Mouse (Mus musculus) midbrain, embryonic 13.5 days (tissue): ENCODE results near the gene Mia2. TPM values are rescaled to one million over a fixed set of nuclear protein-coding genes. Genes with fewer than 3 reads are reported as not detected.

Experiments
- ATAC-seq: fragments of 200-750 bp; cut with Nextera tagmentation; 2 replicates; pipeline ENCODE4 v1.8.0; 2017; ENCODE audit warnings: mild to moderate bottlenecking, moderate TSS enrichment, moderate library complexity
- H3K27ac ChIP-seq: fragments of 300-500 bp; sonication (generic); 2 replicates; pipeline ENCODE4 v1.5.1; 2015; ENCODE audit warnings: inconsistent platforms, mild to moderate bottlenecking, moderate library complexity
- H3K27me3 ChIP-seq: fragments of 300-500 bp; sonication (generic); 2 replicates; pipeline ENCODE4 v1.6.1; 2015; ENCODE audit warnings: mild to moderate bottlenecking, inconsistent platforms
- H3K36me3 ChIP-seq: fragments of 300-500 bp; sonication (generic); 2 replicates; pipeline ENCODE4 v1.6.1; 2015; ENCODE audit warnings: mild to moderate bottlenecking, inconsistent platforms
- H3K4me1 ChIP-seq: fragments of 300-500 bp; sonication (generic); replicated peaks from 2 replicates; pipeline ENCODE4 v1.6.1; 2015; ENCODE audit warnings: inconsistent platforms
- H3K4me2 ChIP-seq: fragments of 300-500 bp; sonication (generic); replicated peaks from 2 replicates; pipeline ENCODE4 v1.6.1; 2015; ENCODE audit warnings: moderate library complexity, mild to moderate bottlenecking, inconsistent platforms
- H3K4me3 ChIP-seq: fragments of 300-500 bp; sonication (generic); replicated peaks from 2 replicates; pipeline ENCODE4 v1.5.1; 2015; ENCODE audit warnings: mild to moderate bottlenecking, inconsistent platforms
- H3K9ac ChIP-seq: fragments of 300-500 bp; sonication (generic); replicated peaks from 2 replicates; pipeline ENCODE4 v1.6.1; 2015; ENCODE audit warnings: mild to moderate bottlenecking, inconsistent platforms
- H3K9me3 ChIP-seq: fragments of 300-500 bp; sonication (generic); 2 replicates; pipeline ENCODE4 v1.6.1; 2016; ENCODE audit warnings: mild to moderate bottlenecking, inconsistent platforms
- WGBS: fragments of 180-500 bp; shearing (Covaris S2); methylation state at CpG from one replicate; pipeline ENCODE4 v1.1.7; 2015; 5-methylcytosine and 5-hydroxymethylcytosine counted together
- polyA plus RNA-seq: library from polyadenylated mRNA; unstranded; fragments of >200 nt; fragmentation: Nextera tagmentation; extraction: Ambion mirVana; gene quantifications from 2 replicates; pipeline ENCODE4 v1.2.1, GENCODE M21; 2015

Gene Mia2
- polyA plus RNA-seq, 1 experiment from 2014 or later = 40.0 TPM

GRCm38 (mm10) chr12:59133437-59133999 is 37.9 kb downstream of the Mia2 start:
- no peak overlapping the region for H3K27ac ChIP-seq
- no peaks in the 10 kb centered on the region for H3K9me3 ChIP-seq
- no peaks in the 10 kb centered on the region for H3K27me3 ChIP-seq
- H3K36me3 ChIP-seq = peaks cover 12% of the 10 kb centered on the region; the same call in 1 of the 2 replicates
- H3K9ac ChIP-seq = no peak overlapping the region
- peaks cover 32% of the 10 kb centered on the region for H3K4me1 ChIP-seq
- ATAC-seq = no peak
- no peak overlapping the region for H3K4me3 ChIP-seq
- no peak overlapping the region for H3K4me2 ChIP-seq
- WGBS = 96% methylated on average over 10 of the region's 10 CpGs

- Histone ChIP-seq H3K36me3 (peaks cover 26% of the 10 kb centered on the region), H3K9me3 (no peaks in the 10 kb centered on the region), H3K4me1 (peaks cover 23% of the 10 kb centered on the region), H3K9ac (no peak overlapping the region), H3K27me3 (no peaks in the 10 kb centered on the region), H3K27ac (no peak overlapping the region), H3K4me2 (no peak overlapping the region), H3K4me3 (no peak overlapping the region)
- ATAC-seq = no peak
- 93% methylated on average over 4 of the region's 4 CpGs for WGBS
These were observed 39.5 kb downstream of the Mia2 start for GRCm38 (mm10) chr12:59135096-59135495.

- ATAC-seq = no peak
These were observed 40.1 kb downstream of the Mia2 start for GRCm38 (mm10) chr12:59135533-59136300.

GRCm38 (mm10) chr12:59137031-59137430 is 41.4 kb downstream of the Mia2 start:
- Histone ChIP-seq H3K9me3 (no peaks in the 10 kb centered on the region), H3K9ac (no peak overlapping the region), H3K4me3 (no peak overlapping the region), H3K4me2 (no peak overlapping the region), H3K4me1 (peaks cover 16% of the 10 kb centered on the region), H3K27me3 (no peaks in the 10 kb centered on the region), H3K27ac (no peak overlapping the region), H3K36me3 (peaks cover 42% of the 10 kb centered on the region)
- WGBS = 74% methylated on average over 6 of the region's 6 CpGs
- ATAC-seq = no peak

More at GRCm38 (mm10) chr12:59135533-59136300, 40.1 kb downstream of the Mia2 start:
- H3K27me3 ChIP-seq = no peaks in the 10 kb centered on the region
- H3K4me1 ChIP-seq = peaks cover 17% of the 10 kb centered on the region
- no peak overlapping the region for H3K4me2 ChIP-seq
- H3K4me3 ChIP-seq = no peak overlapping the region
- no peaks in the 10 kb centered on the region for H3K9me3 ChIP-seq
- H3K27ac ChIP-seq = no peak overlapping the region
- 94% methylated on average over 13 of the region's 13 CpGs for WGBS
- no peak overlapping the region for H3K9ac ChIP-seq
- peaks cover 30% of the 10 kb centered on the region for H3K36me3 ChIP-seq

- Histone ChIP-seq H3K27ac (no peak overlapping the region), H3K9ac (no peak overlapping the region), H3K4me1 (no peaks in the 10 kb centered on the region), H3K27me3 (no peaks in the 10 kb centered on the region), H3K4me3 (no peak overlapping the region), H3K4me2 (no peak overlapping the region), H3K36me3 (peaks cover 50% of the 10 kb centered on the region), H3K9me3 (no peaks in the 10 kb centered on the region)
- no peak for ATAC-seq
- WGBS = 93% methylated on average over 2 of the region's 2 CpGs
These were observed 43.8 kb downstream of the Mia2 start for GRCm38 (mm10) chr12:59139372-59139771.

GRCm38 (mm10) chr12:59145130-59145529 is 49.5 kb downstream of the Mia2 start:
- no peak for ATAC-seq
- Histone ChIP-seq H3K27ac (no peak overlapping the region), H3K9ac (no peak overlapping the region), H3K36me3 (peaks cover 64% of the 10 kb centered on the region), H3K4me2 (no peak overlapping the region), H3K4me3 (no peak overlapping the region), H3K27me3 (no peaks in the 10 kb centered on the region), H3K9me3 (no peaks in the 10 kb centered on the region), H3K4me1 (no peaks in the 10 kb centered on the region)

- H3K4me2 ChIP-seq = no peak overlapping the region
- no peaks in the 10 kb centered on the region for H3K9me3 ChIP-seq
- no peaks in the 10 kb centered on the region for H3K4me1 ChIP-seq
- no peaks in the 10 kb centered on the region for H3K27me3 ChIP-seq
- no peak overlapping the region for H3K9ac ChIP-seq
- WGBS = 94% methylated on average over 4 of the region's 4 CpGs
- H3K4me3 ChIP-seq = no peak overlapping the region
- H3K36me3 ChIP-seq = peaks cover 73% of the 10 kb centered on the region
- no peak for ATAC-seq
- no peak overlapping the region for H3K27ac ChIP-seq
These were observed 54.1 kb downstream of the Mia2 start for GRCm38 (mm10) chr12:59149691-59150090.

GRCm38 (mm10) chr12:59161091-59161490 is 65.5 kb downstream of the Mia2 start:
- ATAC-seq = no peak
- Histone ChIP-seq H3K27me3 (no peaks in the 10 kb centered on the region), H3K4me2 (no peak overlapping the region), H3K4me3 (no peak overlapping the region), H3K9me3 (no peaks in the 10 kb centered on the region), H3K9ac (no peak overlapping the region), H3K36me3 (peaks cover 69% of the 10 kb centered on the region), H3K27ac (no peak overlapping the region), H3K4me1 (no peaks in the 10 kb centered on the region)
- WGBS = 56% methylated on average over 2 of the region's 2 CpGs

GRCm38 (mm10) chr12:59162797-59163196 is 67.2 kb downstream of the Mia2 start:
- H3K9ac ChIP-seq = no peak overlapping the region
- 92% methylated on average over 2 of the region's 2 CpGs for whole genome bisulfite sequencing
- no peak overlapping the region for H3K4me2 ChIP-seq
- ATAC-seq = no peak
- H3K4me1 ChIP-seq = no peaks in the 10 kb centered on the region
- H3K9me3 ChIP-seq = no peaks in the 10 kb centered on the region
- no peak overlapping the region for H3K4me3 ChIP-seq
- peaks cover 60% of the 10 kb centered on the region for H3K36me3 ChIP-seq
- no peaks in the 10 kb centered on the region for H3K27me3 ChIP-seq
- H3K27ac ChIP-seq = no peak overlapping the region

GRCm38 (mm10) chr12:59164522-59164921 is 68.9 kb downstream of the Mia2 start:
- Histone ChIP-seq H3K4me1 (no peaks in the 10 kb centered on the region), H3K4me2 (no peak overlapping the region), H3K9ac (no peak overlapping the region), H3K36me3 (peaks cover 54% of the 10 kb centered on the region), H3K27me3 (no peaks in the 10 kb centered on the region), H3K4me3 (no peak overlapping the region), H3K9me3 (no peaks in the 10 kb centered on the region), H3K27ac (no peak overlapping the region)
- 92% methylated on average over 6 of the region's 6 CpGs for WGBS
- no peak for ATAC-seq

- Histone ChIP-seq H3K9ac (no peak overlapping the region), H3K9me3 (no peaks in the 10 kb centered on the region), H3K36me3 (peaks cover 53% of the 10 kb centered on the region), H3K27ac (no peak overlapping the region), H3K27me3 (no peaks in the 10 kb centered on the region), H3K4me3 (no peak overlapping the region), H3K4me1 (no peaks in the 10 kb centered on the region), H3K4me2 (no peak overlapping the region)
- ATAC-seq = no peak
- WGBS = 95% methylated on average over 4 of the region's 4 CpGs
These were observed 71.0 kb downstream of the Mia2 start for GRCm38 (mm10) chr12:59166557-59166956.

GRCm38 (mm10) chr12:59169935-59170334 is 74.3 kb downstream of the Mia2 start:
- Histone ChIP-seq H3K36me3 (peaks cover 37% of the 10 kb centered on the region), H3K4me3 (no peak overlapping the region), H3K9me3 (no peaks in the 10 kb centered on the region), H3K27ac (no peak overlapping the region), H3K4me1 (no peaks in the 10 kb centered on the region), H3K27me3 (no peaks in the 10 kb centered on the region), H3K9ac (no peak overlapping the region), H3K4me2 (no peak overlapping the region)
- ATAC-seq = no peak
- 93% methylated on average over 4 of the region's 4 CpGs for WGBS
